Mouse (Mus musculus) liver, embryonic 16.5 days (tissue): ENCODE data around the gene Gm29427. TPM values are rescaled to one million over a fixed set of nuclear protein-coding genes. Genes with fewer than 3 reads are reported as not detected.
"Not testable (repeated sequence)": the region's sequence is repeated elsewhere in the genome, so short reads cannot be mapped to it uniquely, and the experiment has no call there.

ENCODE experiments used
- ATAC-seq: fragments of 200-750 bp; cut with Nextera tagmentation; 2 replicates; pipeline ENCODE4 v1.8.0; 2017; ENCODE audit warnings: low read depth, mild to moderate bottlenecking, moderate number of reproducible peaks, moderate library complexity
- H3K27ac ChIP-seq: fragments of 300-500 bp; sonication (generic); 2 replicates; pipeline ENCODE4 v1.5.1; 2014; ENCODE audit warnings: mild to moderate bottlenecking, low read length
- H3K27me3 ChIP-seq: fragments of 300-500 bp; sonication (generic); 2 replicates; pipeline ENCODE4 v1.6.1; 2014; ENCODE audit warnings: low read depth, low read length, mixed read lengths; ENCODE audit not compliant: control insufficient read depth, insufficient read depth
- H3K36me3 ChIP-seq: fragments of 300-500 bp; sonication (generic); 2 replicates; pipeline ENCODE4 v1.6.1; 2014; ENCODE audit warnings: mild to moderate bottlenecking; ENCODE audit not compliant: control insufficient read depth, insufficient read depth
- H3K4me1 ChIP-seq: fragments of 300-500 bp; sonication (generic); 2 replicates; pipeline ENCODE4 v1.6.1; 2014; ENCODE audit warnings: low read depth, low read length, mixed read lengths; ENCODE audit not compliant: control insufficient read depth
- H3K4me2 ChIP-seq: fragments of 300-500 bp; sonication (generic); 2 replicates; pipeline ENCODE4 v1.6.1; 2014; ENCODE audit warnings: low read depth, low read length, mixed read lengths
- H3K4me3 ChIP-seq: fragments of 300-500 bp; sonication (generic); 2 replicates; pipeline ENCODE4 v1.5.1; 2014; ENCODE audit warnings: low read depth, mild to moderate bottlenecking, low read length
- H3K9ac ChIP-seq: fragments of 300-500 bp; sonication (generic); 2 replicates; pipeline ENCODE4 v1.6.1; 2014; ENCODE audit warnings: low read depth, low read length
- H3K9me3 ChIP-seq: fragments of 300-500 bp; sonication (generic); replicated peaks from 2 replicates; pipeline ENCODE4 v1.6.1; 2016; ENCODE audit warnings: low read length; ENCODE audit not compliant: control insufficient read depth
- WGBS: fragments of 180-500 bp; shearing (Covaris S2); extraction: QIAGEN DNeasy Blood & Tissue Kit; methylation state at CpG from one replicate; pipeline ENCODE4 v1.1.7; 2014; ENCODE audit not compliant: insufficient replicate concordance; 5-methylcytosine and 5-hydroxymethylcytosine counted together
- polyA plus RNA-seq: library from polyadenylated mRNA; unstranded; fragments of >200 nt; fragmentation: Nextera tagmentation; extraction: Ambion mirVana; gene quantifications from 2 replicates; pipeline ENCODE4 v1.2.1, GENCODE M21; 2015

Gm29427 gene
- polyA plus RNA-seq, 1 experiment from 2014 or later, result not detected

DNA sequence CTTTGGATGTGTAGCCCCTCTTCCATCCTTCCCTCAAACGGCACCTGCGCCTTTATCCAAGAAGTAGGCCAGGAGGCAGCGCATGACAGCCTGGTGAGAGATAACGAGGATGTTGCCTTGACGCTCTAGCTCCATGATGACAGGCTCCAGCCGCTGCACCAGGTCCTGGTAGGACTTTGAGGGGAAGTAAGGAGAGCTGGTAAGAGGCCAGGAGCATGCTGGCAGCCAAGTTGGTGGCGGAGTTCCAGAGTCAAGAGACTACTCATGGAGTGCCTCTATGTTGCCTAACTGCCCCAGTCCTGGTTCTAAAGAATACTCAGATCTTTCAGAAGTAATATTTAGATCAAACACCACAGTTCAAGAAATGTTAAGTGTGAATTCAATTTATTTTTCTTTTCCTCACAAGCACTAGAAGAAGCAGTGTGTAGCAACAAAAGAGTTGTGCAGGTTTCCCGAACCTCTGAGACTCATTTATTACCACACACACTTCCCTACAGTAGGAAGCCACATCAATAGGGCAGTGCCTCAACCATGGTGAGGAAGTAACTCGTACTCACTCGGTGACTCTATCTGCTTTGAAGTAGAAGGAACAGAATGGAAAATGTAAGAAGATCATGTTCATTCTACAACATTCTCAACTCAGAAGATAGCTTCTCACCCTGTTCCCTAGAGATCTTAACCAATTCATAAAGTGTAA lies 15.5 kb downstream of the Gm29427 start:
- H3K4me3 ChIP-seq, result no peak overlapping the region

DNA sequence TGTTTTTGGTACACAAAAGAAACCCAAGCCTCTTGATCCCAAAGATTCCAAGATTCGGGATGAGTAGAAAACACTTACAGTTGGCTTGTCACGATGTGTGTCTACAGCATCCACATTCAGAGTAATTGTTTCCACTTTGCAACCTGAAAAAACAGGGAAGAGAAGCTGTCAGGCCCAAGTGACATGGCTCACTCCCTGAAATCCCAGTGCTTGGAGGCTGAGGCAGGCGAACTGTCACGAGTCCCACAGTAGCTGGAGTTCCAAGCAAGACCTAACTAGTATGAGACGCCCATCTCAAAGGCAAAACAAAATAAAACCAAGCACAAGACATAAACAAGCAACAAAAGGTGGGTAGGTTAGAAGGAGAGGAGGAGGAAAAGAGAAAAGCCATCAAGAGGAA lies 17.0 kb downstream of the Gm29427 start:
- Histone ChIP-seq H3K9me3 (no peaks in the 10 kb centered on the region), H3K4me3 (no peak overlapping the region), H3K27me3 (no peaks in the 10 kb centered on the region), H3K4me1 (no peaks in the 10 kb centered on the region; the same call in 1 of the 2 replicates), H3K27ac (no peak overlapping the region), H3K36me3 (peaks cover 46% of the 10 kb centered on the region), H3K9ac (no peak overlapping the region), H3K4me2 (no peak overlapping the region)
- no peak for ATAC-seq
- 82% methylated on average over 5 of the region's 5 CpGs for WGBS

More for the DNA sequence above, 15.5 kb downstream of the Gm29427 start:
- ATAC-seq, result no peak
- no peak overlapping the region for H3K27ac ChIP-seq
- H3K36me3 ChIP-seq, result peaks cover 51% of the 10 kb centered on the region
- H3K9me3 ChIP-seq, result no peaks in the 10 kb centered on the region
- H3K4me1 ChIP-seq, result no peaks in the 10 kb centered on the region; the same call in 1 of the 2 replicates
- H3K27me3 ChIP-seq, result no peaks in the 10 kb centered on the region
- H3K9ac ChIP-seq, result no peak overlapping the region
- H3K4me2 ChIP-seq, result no peak overlapping the region
- WGBS, result 85% methylated on average over 10 of the region's 10 CpGs

GRCm38 (mm10) chr1:130683905-130684304 lies 31.7 kb downstream of the Gm29427 start:
- Histone ChIP-seq H3K4me1 (no peaks in the 10 kb centered on the region), H3K27me3 (no peaks in the 10 kb centered on the region), H3K4me3 (no peak overlapping the region), H3K9ac (no peak overlapping the region), H3K9me3 (no peaks in the 10 kb centered on the region), H3K27ac (no peak overlapping the region), H3K36me3 (no peaks in the 10 kb centered on the region), H3K4me2 (no peak overlapping the region)
- ATAC-seq, result no peak
- 7% methylated on average over 1 of the region's 1 CpGs for WGBS

GRCm38 (mm10) chr1:130681656-130682413 lies 33.8 kb downstream of the Gm29427 start:
- Histone ChIP-seq H3K4me3 (no peak overlapping the region), H3K27me3 (no peaks in the 10 kb centered on the region), H3K4me1 (no peaks in the 10 kb centered on the region), H3K36me3 (no peaks in the 10 kb centered on the region), H3K9ac (no peak overlapping the region), H3K27ac (no peak overlapping the region), H3K4me2 (no peak overlapping the region), H3K9me3 (no peaks in the 10 kb centered on the region)
- no peak for ATAC-seq
- 58% methylated on average over 6 of the region's 6 CpGs for whole genome bisulfite sequencing

- ATAC-seq, result no peak
- Histone ChIP-seq H3K4me3 (no peak overlapping the region), H3K9me3 (no peaks in the 10 kb centered on the region), H3K9ac (no peak overlapping the region), H3K36me3 (no peaks in the 10 kb centered on the region), H3K4me2 (no peak overlapping the region), H3K27me3 (no peaks in the 10 kb centered on the region), H3K27ac (no peak overlapping the region), H3K4me1 (no peaks in the 10 kb centered on the region)
- WGBS, result 35% methylated on average over 2 of the region's 2 CpGs
These were observed 34.5 kb downstream of the Gm29427 start for GRCm38 (mm10) chr1:130681075-130681474.

DNA sequence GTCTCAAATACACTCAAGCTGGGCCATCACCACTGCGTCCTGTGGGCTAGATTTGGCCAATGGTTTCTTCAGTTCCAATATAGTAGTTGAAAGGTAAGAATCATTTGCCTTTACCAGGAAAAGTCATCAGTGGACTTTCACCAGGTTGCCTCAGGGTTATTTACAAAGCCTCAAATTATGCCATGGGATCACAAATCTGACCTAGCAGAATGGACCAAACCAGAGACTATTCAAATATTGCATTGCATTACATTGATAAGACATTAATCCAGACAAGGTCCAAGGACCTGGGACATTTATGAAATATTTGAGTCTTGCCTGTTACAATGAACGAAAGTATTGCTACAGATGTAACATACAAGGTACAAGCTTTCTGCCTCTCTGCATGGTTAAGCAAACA lies 37.0 kb downstream of the Gm29427 start:
- H3K9ac ChIP-seq, result no peak overlapping the region
- no peak for ATAC-seq
- 60% methylated on average over 2 of the region's 2 CpGs for WGBS
- no peak overlapping the region for H3K27ac ChIP-seq
- H3K4me1 ChIP-seq, result no peaks in the 10 kb centered on the region
- H3K4me2 ChIP-seq, result no peak overlapping the region
- H3K4me3 ChIP-seq, result no peak overlapping the region
- H3K9me3 ChIP-seq, result no peaks in the 10 kb centered on the region
- no peaks in the 10 kb centered on the region for H3K36me3 ChIP-seq
- H3K27me3 ChIP-seq, result no peaks in the 10 kb centered on the region

GRCm38 (mm10) chr1:130663576-130663975 lies 52.0 kb downstream of the Gm29427 start:
- H3K4me2 ChIP-seq, ATAC-seq, H3K4me3 ChIP-seq, H3K36me3 ChIP-seq, H3K4me1 ChIP-seq, H3K27me3 ChIP-seq, H3K27ac ChIP-seq, H3K9ac ChIP-seq, H3K9me3 ChIP-seq: not testable (repeated sequence)
- 64% methylated on average over 5 of the region's 5 CpGs for WGBS

- Histone ChIP-seq H3K9ac (no peak within 1 kb of the TSS), H3K27ac (no peak within 1 kb of the TSS), H3K4me2 (no peak within 1 kb of the TSS), H3K4me3 (no peak within 1 kb of the TSS), H3K36me3 (no peaks in the 10 kb centered on the region), H3K27me3 (no peaks in the 10 kb centered on the region), H3K9me3 (no peaks in the 10 kb centered on the region), H3K4me1 (peaks cover 2% of the 10 kb centered on the region)
- 60% methylated on average over 3 of the region's 3 CpGs for WGBS
- ATAC-seq, result peak; percentile 67
These were observed 54.1 kb downstream of the Gm29427 start, which contains the start of gene C4bp for GRCm38 (mm10) chr1:130661454-130661853. Gene C4bp, minus strand, starts transcription at chr1:130661632.

GRCm38 (mm10) chr1:130659641-130660040 lies 56.0 kb downstream of the Gm29427 start:
- not testable (repeated sequence) for H3K9ac ChIP-seq, H3K4me2 ChIP-seq, H3K27me3 ChIP-seq, H3K4me1 ChIP-seq, ATAC-seq, H3K4me3 ChIP-seq, H3K36me3 ChIP-seq, H3K9me3 ChIP-seq, H3K27ac ChIP-seq
- WGBS, result 44% methylated on average over 5 of the region's 5 CpGs
